Mouse (Mus musculus) liver, adult 2 months (tissue): Measurements from ENCODE around the gene BC107364.

Experiments used
- CTCF ChIP-seq: fragments of 200-500 bp; IDR thresholded peaks from 2 replicates; pipeline ENCODE4 v1.5.1; 2011; ENCODE audit warnings: low read depth, low read length, control low read depth
- POLR2A ChIP-seq: fragments of 200-500 bp; IDR thresholded peaks from 2 replicates; pipeline ENCODE4 v1.6.1; 2011; ENCODE audit warnings: low read length, control low read depth; ENCODE audit not compliant: insufficient read depth; ENCODE audit errors: extremely low read depth

DNA sequence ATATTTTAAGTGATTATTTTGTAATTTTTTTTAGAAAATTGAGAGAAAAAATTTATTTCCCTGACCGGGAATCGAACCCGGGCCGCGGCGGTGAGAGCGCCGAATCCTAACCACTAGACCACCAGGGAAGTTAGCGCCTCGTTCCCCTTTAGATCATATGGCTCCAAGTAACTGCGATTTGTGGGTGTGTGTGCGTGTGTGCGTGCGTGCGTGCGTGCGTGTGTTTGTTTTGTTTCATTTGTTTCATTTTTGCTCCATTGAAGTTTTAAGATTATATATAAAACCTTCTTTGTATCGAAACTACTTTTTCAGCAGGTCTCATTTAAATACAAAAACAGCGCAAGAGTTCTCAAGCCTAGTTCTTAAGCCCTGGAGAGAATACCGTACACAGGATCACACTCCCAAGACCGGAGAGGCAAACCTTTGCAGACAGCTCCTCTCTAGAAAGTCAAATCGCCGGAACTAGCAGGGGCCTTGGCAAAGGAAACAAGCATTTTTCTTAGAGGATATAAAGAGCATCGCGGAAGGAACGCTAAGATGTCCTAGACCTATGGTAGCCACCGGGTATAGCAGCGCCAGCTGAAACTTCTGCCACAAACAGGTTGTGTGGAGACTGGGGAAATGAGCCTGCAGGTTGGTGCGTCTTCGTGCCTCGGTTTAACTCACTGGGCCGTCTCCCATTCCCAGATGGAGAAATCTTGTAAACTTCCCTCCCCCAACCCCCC, 49.4 kb upstream of the BC107364 start:
- TF ChIP-seq CTCF (no peak), POLR2A (no peak)
